Mouse (Mus musculus): ENCODE data around the gene Tln1.

- TF ChIP-seq CTCF (IDR thresholded peaks at IDR 0.05; ENCODE audit: low read depth) (no peak), EP300 (IDR thresholded peaks at IDR 0.05; ENCODE audit: low read depth) (no peak)
Observed at GRCm38 (mm10) chr4:43515764-43516708, 46.5 kb downstream of the Tln1 start.

Measured in liver, embryonic 14.5 days (tissue).